Mouse (Mus musculus) C2C12 (cell line): Measurements from ENCODE around the gene Zc3h7a. TPM values are rescaled to one million over a fixed set of nuclear protein-coding genes. Genes with fewer than 3 reads are reported as not detected.
A peak's percentile ranks its signal among the peaks of the same experiment; 100 is the strongest.

ENCODE experiments used
- H3K27me3 ChIP-seq: one replicate; pipeline ENCODE4 v1.6.1; 2011; ENCODE audit not compliant: control insufficient read depth, insufficient read depth, insufficient read length
- H3K36me3 ChIP-seq: one replicate; pipeline ENCODE4 v1.6.1; 2011; ENCODE audit not compliant: control insufficient read depth, insufficient read depth
- H3K4me3 ChIP-seq: one replicate; pipeline ENCODE4 v1.5.1; 2011; ENCODE audit warnings: mild to moderate bottlenecking, control low read depth; ENCODE audit not compliant: poor library complexity, insufficient read depth, severe bottlenecking
- H3K79me2 ChIP-seq: one replicate; pipeline ENCODE4 v1.6.1; 2011; ENCODE audit not compliant: control insufficient read depth, insufficient read depth
- H3K79me3 ChIP-seq: one replicate; pipeline ENCODE4 v1.6.1; 2011; ENCODE audit warnings: low read depth, control low read depth
- H3ac ChIP-seq: one replicate; pipeline ENCODE3; 2011; ENCODE audit warnings: low read depth; ENCODE audit not compliant: control insufficient read depth, insufficient read length
- CEBPB ChIP-seq: IDR thresholded peaks from one replicate; pipeline ENCODE4 v1.6.1; 2011; ENCODE audit warnings: low read depth, mild to moderate bottlenecking, control low read depth, moderate library complexity
- CTCF ChIP-seq: IDR thresholded peaks from one replicate; pipeline ENCODE4 v1.5.1; 2011; ENCODE audit not compliant: control insufficient read depth, insufficient read depth, insufficient read length
- FOSL1 ChIP-seq: IDR thresholded peaks from one replicate; pipeline ENCODE4 v1.8.0; 2011; ENCODE audit warnings: mild to moderate bottlenecking, low read length; ENCODE audit not compliant: poor library complexity, insufficient read depth, severe bottlenecking
- MAX ChIP-seq: IDR thresholded peaks from one replicate; pipeline ENCODE4 v1.6.1; 2011; ENCODE audit warnings: mild to moderate bottlenecking, control low read depth
- MYOD1 ChIP-seq: IDR thresholded peaks from one replicate; pipeline ENCODE4 v1.6.1; 2011; ENCODE audit warnings: low read depth; ENCODE audit not compliant: control insufficient read depth, insufficient read length
- MYOG ChIP-seq: IDR thresholded peaks from one replicate; pipeline ENCODE4 v1.6.1; 2011; ENCODE audit not compliant: control insufficient read depth, insufficient read length; ENCODE audit errors: extremely low read depth
- USF1 ChIP-seq: IDR thresholded peaks from one replicate; pipeline ENCODE4 v1.6.1; 2011; ENCODE audit warnings: low read depth, mild to moderate bottlenecking, control low read depth, moderate library complexity
- long read RNA-seq, 2 experiments: library from polyadenylated mRNA; unstranded; transcript quantifications; one replicate each; pipeline ENCODE4 v2.0.0; 2019 to 2020
- polyA plus RNA-seq: library from polyadenylated mRNA; unstranded; fragments of >200 nt; fragmentation: generic; extraction: Trizol; gene quantifications from one replicate; pipeline ENCODE4 v1.2.1, GENCODE M21; 2012; ENCODE audit warnings: missing spikeins

Gene Zc3h7a
- 10.2 TPM for polyA plus RNA-seq
- long read RNA-seq, experiment 1, transcript Zc3h7a-201 (23 exons, 3,825 nt): major isoform, 6 of 27 reads
- long read RNA-seq, experiment 1, partial matches to known transcripts: 7 of 27 reads
- long read RNA-seq, experiment 1, other reads (novel, unspliced or antisense): 13 of 27 reads
- long read RNA-seq, experiment 2, transcript Zc3h7a-201 (23 exons, 3,825 nt): major isoform, 105 of 188 reads
- long read RNA-seq, experiment 2, partial matches to known transcripts: 30 of 188 reads
- long read RNA-seq, experiment 2, other reads (novel, unspliced or antisense): 53 of 188 reads

DNA sequence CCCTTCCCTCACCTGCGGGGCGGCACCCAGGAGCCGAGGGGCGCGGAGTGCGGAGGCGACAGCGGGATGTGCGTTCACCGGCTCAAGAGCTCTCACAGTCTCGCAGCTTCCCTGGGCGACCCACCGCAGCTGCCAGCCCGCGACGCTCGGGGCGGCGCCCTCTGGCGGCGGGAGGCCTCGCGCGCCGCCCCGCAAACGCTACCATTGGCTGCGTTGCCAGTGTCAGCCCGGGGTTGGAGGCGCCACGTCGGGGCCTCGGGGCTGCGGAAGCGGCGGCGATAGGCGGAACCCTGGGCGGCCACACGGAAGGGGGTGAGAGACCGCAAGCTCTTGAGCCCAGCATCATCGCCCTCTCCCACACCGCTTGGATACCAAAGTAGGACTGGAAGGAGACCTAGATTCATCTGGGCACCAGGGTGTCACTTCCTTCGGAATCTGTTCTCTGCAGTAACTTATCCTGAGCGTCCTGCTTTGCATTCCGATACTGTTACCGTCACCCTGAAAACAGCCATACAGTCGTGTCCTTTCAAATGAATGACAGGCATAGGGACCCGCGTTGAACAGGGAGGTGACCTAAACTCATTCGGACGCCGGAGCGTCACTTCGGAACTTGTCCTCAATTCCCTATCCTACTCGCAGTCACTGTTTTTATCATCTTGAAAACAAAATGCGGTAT, at the start of gene Zc3h7a:
Zc3h7a (minus strand) TSS at position 186 of the 676 bp plus-strand sequence.
- no peaks in the 10 kb centered on the region for H3K27me3 ChIP-seq
- peak; percentile 97 for TF ChIP-seq CTCF
- TF ChIP-seq CEBPB: no peak
- TF ChIP-seq MAX: peak; percentile 47

DNA sequence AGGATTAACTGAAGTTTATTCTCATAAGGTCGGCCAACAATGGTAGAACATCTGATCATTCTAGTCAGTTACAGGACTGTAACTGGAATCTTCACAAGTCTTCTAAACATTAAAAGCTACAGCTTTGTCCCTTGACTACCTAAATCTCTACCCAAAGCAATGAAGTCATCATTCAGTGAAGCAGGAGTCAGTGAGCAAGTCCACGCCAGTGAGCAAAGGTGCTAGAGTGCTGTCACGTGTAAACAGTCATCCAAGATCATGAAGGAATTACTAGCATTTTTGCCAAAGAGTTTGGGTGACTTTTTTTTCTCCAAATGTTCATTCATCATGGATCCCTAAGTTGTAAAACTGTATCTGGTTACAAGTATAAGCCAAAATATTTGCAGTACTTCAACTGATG, 41.6 kb upstream of the Zc3h7a start:
- TF ChIP-seq MAX (no peak), FOSL1 (no peak), CEBPB (no peak), CTCF (no peak), USF1 (no peak), MYOG (no peak)
- Histone ChIP-seq H3K79me2 (no peaks in the 10 kb centered on the region), H3K36me3 (peaks cover 77% of the 10 kb centered on the region), H3K27me3 (no peaks in the 10 kb centered on the region), H3ac (no peak overlapping the region), H3K79me3 (no peaks in the 10 kb centered on the region), H3K4me3 (no peak overlapping the region)

More for the DNA sequence above, at the start of gene Zc3h7a:
- Histone ChIP-seq H3K79me2 (peaks cover 47% of the 10 kb centered on the region), H3K36me3 (no peaks in the 10 kb centered on the region), H3ac (peak within 1 kb of the TSS; percentile 74), H3K79me3 (peaks cover 37% of the 10 kb centered on the region), H3K4me3 (peak within 1 kb of the TSS; percentile 86)

DNA sequence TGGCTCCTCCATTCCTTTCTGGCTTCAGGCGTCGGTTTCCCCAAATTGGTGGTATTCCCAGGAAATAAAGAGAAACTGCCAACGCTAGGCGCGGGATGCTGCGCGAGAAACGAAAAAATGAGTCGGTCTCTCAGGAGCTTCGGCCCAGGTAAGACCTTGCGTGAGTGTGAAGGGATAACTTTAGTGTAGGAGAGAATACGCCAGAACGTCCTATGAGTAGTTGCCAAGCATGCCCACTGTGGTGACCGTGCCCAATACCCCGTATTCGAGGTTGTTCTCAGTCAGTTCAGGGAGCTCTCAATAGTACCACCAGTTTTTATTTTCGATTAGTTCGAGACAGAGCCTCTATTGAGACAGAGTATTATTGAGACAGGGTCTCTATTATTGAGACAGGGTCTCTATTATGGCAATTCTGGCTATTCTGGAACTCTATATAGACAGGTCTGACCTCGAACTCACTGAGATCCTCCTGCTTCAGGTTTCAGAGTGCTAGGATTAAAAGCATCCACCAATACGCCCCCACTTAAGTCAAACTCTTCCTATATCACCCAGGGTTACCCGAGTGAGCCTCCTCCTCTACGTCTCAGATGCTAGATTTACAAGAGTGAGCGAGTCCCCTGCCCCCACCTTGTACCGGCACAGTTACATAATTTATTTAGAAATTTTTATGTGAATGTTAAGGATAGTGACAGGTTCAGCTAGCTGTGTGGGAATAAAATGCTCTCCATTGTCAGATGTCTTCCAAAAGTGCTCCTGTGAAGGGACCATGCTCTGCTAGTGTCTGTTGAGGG, 27.6 kb upstream of the Zc3h7a start:
- Histone ChIP-seq H3K4me3 (peak overlapping the region; percentile 95), H3K79me3 (peaks cover 65% of the 10 kb centered on the region), H3ac (peak overlapping the region; percentile 66), H3K79me2 (peaks cover 84% of the 10 kb centered on the region), H3K36me3 (peaks cover 49% of the 10 kb centered on the region), H3K27me3 (no peaks in the 10 kb centered on the region)
- no peak for TF ChIP-seq MYOG
- TF ChIP-seq MAX: no peak
- no peak for TF ChIP-seq CTCF
- no peak for TF ChIP-seq FOSL1
- no peak for TF ChIP-seq MYOD1
- no peak for TF ChIP-seq USF1
- no peak for TF ChIP-seq CEBPB

DNA sequence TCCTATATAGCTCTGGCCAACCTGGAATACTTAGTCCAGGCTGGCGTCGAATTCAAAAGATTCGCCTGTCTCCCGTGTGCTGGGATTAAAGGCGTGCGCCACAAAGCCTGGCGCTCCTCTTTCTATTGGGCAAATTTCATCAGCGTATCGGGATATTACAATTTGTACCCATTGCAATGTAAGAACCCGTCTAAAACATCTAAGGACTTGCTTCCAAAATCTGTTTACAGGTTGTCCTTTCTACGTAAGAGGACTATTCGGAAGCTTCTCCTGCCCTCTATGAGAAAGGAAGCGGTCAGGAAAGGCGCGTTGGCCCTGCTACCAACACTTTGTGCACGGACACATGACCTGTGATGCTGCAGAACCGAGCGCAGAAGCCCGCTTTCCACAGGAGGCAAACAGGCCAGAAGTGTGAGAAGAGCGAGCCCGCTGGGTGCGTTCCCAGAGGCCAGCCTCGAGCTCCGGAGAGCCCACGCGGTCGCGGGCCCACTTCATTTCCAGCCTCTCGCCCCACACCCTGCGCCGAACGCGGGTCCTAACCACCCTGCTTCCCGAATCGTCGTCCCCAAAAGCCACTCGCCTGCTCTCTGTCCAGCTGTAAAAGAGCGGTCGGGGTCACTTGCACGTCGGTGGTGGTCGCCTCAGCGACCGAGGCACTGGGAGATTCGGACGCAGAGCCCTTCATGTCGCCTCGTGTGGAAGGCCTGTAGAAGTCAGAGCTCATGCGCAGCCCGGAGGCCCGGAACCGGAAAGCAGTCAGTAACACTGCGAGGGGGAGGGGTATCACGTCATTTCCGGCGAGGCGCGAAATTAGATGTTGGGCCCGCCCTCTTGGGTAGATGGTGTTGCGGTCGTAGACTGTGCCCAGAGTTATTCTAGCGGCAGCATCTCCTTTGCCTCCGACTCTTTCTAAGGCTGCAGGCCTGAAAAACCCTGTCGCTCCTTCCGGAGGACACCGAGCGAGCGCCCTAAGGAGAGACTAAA, 26.7 kb upstream of the Zc3h7a start, which contains the start of gene Rsl1d1:
Rsl1d1 (minus strand) TSS at position 761 of the 984 bp plus-strand sequence.
- H3K27me3 ChIP-seq: no peaks in the 10 kb centered on the region
- peak within 1 kb of the TSS; percentile 81 for H3ac ChIP-seq
- H3K4me3 ChIP-seq: peak within 1 kb of the TSS; percentile 95
- peaks cover 49% of the 10 kb centered on the region for H3K36me3 ChIP-seq
- peaks cover 72% of the 10 kb centered on the region for H3K79me3 ChIP-seq
- H3K79me2 ChIP-seq: peaks cover 93% of the 10 kb centered on the region
- TF ChIP-seq CTCF (no peak), FOSL1 (no peak), MYOG (no peak), MAX (peak; percentile 86), USF1 (no peak), CEBPB (no peak)

DNA sequence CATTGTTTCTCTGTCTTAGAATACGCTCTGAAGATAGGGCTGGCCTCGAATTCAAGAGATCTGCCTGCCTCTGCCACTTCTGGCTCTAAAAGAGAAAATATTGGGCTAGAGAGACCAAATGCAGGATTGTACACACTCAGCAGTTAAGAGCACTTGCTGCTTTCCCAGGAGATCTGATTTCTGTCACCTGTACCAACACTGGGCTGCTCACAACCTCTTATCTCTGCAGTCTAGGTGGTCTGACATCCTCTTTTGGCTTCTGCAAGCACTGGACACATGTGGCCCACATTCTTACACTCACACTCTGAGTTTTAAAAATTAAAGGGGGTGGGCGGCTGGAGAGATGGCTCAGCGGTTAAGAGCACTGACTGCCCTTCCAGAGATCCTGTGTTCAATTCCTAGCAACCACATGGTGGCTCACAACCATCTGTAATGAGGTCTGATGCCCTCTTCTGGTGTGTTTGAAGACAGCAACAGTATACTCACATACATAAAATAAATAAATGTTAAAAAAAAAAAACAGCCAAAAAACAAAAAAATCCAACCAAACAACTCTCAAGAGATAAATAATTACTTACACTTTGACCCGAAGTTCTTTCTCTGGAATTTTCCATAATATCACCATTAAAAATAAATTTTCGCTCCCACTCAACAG, 25.7 kb upstream of the Zc3h7a start:
- Histone ChIP-seq H3K79me3 (peaks cover 81% of the 10 kb centered on the region), H3K27me3 (no peaks in the 10 kb centered on the region), H3K36me3 (peaks cover 58% of the 10 kb centered on the region), H3K4me3 (peak overlapping the region; percentile 95), H3ac (peak overlapping the region; percentile 19), H3K79me2 (peaks cover 99% of the 10 kb centered on the region)
- no peak for TF ChIP-seq MAX
- TF ChIP-seq FOSL1: no peak
- no peak for TF ChIP-seq USF1
- TF ChIP-seq MYOG: no peak
- no peak for TF ChIP-seq CTCF
